Mouse (Mus musculus): Measurements from ENCODE around the gene Adcy3.

Gene Adcy3

GRCm38 (mm10) chr12:4132941-4133846 lies at the start of gene Adcy3:
Gene Adcy3 (plus strand): TSS chr12:4133103.
- in situ Hi-C loops (cut with MboI), result no loop called here

GRCm38 (mm10) chr12:4083441-4083840 lies 49.5 kb upstream of the Adcy3 start:
- in situ Hi-C loops (cut with MboI), result no loop called here

GRCm38 (mm10) chr12:4107383-4107782 lies 25.5 kb upstream of the Adcy3 start:
- in situ Hi-C loops (cut with MboI), result no loop called here

GRCm38 (mm10) chr12:4116132-4116531 lies 16.8 kb upstream of the Adcy3 start:
- in situ Hi-C loops (cut with MboI), result no loop called here

- in situ Hi-C loops (cut with MboI), result no loop called here
These were observed 15.8 kb upstream of the Adcy3 start for GRCm38 (mm10) chr12:4117136-4117535.

GRCm38 (mm10) chr12:4117579-4117978 lies 15.3 kb upstream of the Adcy3 start:
- in situ Hi-C loops (cut with MboI), result no loop called here

- in situ Hi-C loops (cut with MboI), result no loop called here
These were observed 5.6 kb upstream of the Adcy3 start for GRCm38 (mm10) chr12:4127346-4127745.

DNA sequence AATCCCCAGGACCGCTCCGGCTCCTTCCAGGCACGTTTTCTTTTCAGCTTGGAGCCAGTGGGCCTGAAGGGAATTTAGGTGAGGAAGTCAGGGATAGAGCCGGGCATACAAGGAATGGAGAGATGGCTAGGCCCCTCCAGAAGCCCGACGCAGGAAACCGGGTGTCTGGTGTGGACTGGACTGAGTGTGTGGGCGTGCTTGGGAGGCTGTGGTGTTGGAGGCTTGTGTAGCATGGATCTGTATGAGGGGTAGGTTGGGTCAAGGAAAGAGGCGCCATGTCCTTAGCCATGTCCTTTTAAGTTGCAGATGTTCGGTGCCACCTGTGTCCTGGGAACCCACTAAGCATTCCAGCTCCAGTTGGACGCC lies 927 bp downstream of the Adcy3 start:
- in situ Hi-C loops (cut with MboI), result no loop called here

DNA sequence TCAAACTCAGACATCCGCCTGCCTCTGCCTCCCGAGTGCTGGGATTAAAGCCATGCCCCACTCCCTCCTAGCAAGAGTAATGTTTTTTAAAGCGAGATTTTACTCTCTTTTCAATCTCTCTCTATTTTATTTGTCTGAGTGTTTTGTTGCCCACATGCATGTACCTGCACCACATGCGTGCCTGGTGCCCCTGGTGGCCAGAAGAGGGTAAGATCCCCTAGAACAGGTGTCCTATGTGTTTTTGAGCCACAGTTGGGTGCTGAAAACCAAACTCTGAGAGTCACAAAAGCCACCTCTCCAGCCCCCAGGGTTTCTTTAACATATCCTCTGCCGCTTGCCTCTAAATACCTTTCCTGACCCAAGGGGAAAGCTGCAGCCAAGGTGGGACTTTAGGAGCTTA lies 10.3 kb downstream of the Adcy3 start:
- in situ Hi-C loops (cut with MboI), result no loop called here

GRCm38 (mm10) chr12:4150936-4151335 lies 18.0 kb downstream of the Adcy3 start:
- in situ Hi-C loops (cut with MboI), result no loop called here

GRCm38 (mm10) chr12:4151969-4152368 lies 19.1 kb downstream of the Adcy3 start:
- in situ Hi-C loops (cut with MboI), result no loop called here

DNA sequence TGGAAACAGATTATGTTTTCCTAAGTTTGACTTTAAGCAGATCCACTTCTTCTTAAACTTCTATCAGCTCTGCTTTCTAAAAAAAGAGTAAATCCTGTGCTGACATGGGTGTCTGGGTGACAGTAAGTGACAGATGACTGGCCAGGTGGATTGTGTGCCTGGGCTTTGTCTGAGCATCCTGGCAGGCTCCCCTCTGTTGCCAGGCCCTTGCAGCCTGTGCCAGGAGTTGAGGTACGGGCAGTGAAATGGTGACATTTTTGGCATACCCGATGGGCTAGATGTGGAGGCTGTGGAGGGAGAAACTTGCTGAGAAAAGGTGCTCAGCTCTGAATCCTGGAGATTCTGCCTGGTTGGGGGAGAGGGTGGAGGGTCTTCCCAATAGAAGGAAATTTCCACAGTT lies 24.6 kb downstream of the Adcy3 start:
- in situ Hi-C loops (cut with MboI), result no loop called here

DNA sequence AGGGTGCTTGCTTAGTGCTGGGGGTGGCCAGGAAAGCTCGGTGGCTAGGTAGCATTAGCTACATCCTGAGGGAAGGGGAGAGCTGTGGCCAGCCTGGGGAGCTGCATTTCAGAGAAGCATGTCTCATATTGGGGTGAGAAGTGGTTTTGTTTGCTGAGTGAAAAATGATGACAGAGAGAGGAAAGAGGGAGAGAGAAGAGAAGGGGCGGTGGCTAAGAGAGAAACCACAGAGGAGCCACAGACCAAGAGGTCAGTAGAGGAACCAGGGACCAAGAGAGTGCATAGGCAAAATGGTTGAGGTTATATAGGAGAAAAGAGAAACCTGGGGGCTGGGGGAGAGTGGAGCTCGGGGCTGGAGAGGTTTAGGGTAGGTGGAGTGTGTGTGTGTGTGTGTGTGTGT lies 25.3 kb downstream of the Adcy3 start:
- in situ Hi-C loops (cut with MboI), result no loop called here

DNA sequence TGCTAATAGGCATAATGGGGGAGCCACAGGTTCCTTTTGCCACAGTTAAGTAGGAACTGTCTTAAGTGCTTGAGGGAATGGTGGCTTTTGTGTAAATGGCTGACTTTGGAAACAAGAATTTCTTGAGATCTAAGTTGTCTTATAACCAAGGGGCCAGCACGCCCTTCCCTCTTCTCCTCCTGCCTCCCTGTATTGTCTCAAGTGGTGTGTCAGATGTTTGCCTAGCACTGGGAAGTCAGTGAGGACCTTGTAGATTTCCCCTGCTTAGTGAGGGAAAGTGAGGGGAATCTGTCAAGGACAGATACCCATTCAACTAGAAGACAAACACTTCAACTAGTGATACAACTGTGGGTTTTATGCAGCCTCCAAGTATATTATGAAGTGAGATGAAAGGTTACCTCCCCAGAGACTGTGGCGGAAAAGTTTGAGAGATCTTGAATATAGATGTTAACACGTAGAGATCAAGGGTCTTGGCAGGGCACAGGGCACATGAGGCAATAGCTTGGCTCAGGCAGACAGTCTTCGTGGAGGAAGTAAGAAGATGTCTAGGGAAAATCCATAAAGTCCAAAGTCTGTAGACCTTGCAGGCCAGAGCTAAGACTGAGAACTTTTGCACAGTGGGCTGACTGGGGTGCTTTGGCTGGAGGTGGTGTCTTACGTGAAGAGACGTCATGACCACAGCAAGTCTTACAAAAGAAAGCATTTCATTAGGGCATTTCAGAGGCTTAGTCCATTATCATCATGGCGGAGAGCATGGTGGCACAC lies 26.1 kb downstream of the Adcy3 start:
- in situ Hi-C loops (cut with MboI), result no loop called here

DNA sequence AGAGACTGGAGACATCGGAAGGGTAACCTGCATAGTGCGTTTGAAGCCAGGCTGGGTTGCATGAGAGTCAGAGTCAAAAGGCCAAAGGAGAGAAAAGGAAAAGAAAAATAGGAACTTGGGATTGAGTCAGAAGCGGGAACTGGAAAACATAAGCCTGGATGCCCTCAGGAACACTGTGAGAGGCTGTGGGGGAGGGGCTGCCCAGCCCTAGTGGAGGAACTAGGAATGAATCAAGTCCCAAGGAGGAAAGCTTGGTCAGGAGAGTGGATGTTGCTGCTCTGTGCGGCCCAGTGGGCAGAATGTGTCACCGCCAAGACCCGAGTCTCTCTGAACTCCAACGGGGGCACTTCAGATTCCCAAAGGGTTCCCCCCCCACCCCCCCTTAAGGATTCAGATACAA lies 27.4 kb downstream of the Adcy3 start:
- in situ Hi-C loops (cut with MboI), result no loop called here

- in situ Hi-C loops (cut with MboI), result no loop called here
These were observed 30.0 kb downstream of the Adcy3 start for GRCm38 (mm10) chr12:4162886-4163285.

DNA sequence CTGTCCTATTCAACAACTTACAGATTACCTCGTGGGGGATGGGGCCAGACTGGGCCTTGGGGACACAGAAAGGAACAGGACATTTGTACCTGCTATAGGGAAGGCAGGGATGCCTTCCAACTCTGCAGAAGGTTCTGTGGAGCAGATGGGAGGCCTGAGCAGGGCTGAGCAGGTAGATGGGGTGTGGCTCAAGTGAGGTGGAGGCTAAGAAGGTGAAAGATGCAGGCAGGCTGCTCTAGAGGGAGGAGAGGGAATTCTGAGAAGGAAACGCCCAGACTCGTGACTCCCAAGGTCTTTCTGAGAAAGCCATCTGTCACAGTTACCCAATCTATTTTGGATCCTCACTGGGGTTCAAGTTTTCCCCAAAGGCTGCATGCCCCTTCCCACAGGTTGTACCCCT lies 34.1 kb downstream of the Adcy3 start:
- in situ Hi-C loops (cut with MboI), result no loop called here

GRCm38 (mm10) chr12:4169058-4169457 lies 36.2 kb downstream of the Adcy3 start:
- in situ Hi-C loops (cut with MboI), result no loop called here

DNA sequence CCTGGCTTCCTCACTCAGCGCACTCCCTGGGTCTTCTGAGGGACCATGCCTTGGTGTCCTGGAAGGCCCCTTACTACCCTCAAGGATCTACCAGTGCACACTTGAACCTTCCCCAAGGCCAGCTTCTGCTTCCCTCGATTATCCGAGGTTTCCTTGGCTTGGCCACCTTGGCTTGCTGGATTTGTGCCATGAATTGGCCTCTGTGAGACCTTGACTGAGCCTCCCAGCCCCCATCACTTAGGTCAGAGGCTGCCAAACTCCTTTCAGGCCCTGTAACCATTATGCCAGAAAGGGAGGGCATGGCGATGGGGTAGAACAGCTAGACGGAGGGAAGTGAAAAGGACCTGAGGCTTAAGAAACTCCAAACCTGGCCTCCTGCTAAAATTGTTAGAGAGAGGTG lies 36.7 kb downstream of the Adcy3 start:
- in situ Hi-C loops (cut with MboI), result no loop called here

DNA sequence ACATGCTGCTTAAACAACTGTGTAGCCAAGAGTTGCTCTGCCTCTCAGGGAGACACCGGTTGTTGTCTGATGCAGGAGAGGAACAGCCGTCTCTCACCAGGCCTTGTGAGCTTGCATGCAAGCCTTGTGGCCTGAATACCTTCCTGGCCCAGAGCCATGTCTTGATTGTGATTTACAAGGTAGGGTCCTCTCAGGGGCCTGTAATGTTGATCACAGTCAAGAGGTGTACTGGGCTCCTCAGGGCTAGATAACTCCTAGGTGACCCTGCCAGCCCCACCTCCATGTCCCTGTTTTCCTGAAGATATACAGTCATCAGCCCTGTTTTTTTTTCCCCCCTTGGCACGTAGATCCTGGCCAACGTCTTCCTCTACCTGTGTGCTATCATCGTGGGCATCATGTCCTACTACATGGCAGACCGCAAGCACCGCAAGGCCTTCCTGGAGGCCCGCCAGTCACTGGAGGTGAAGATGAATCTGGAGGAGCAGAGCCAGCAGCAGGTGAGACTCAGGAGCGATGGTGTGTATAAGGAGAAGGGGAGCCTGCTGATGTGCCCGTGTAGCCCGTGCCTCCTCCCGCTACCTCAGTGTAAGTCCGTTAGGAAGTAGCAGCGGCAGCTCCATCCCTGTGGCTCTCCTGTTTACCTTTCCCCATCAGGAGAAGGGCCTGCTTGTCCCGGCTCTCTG lies 40.3 kb downstream of the Adcy3 start:
- in situ Hi-C loops (cut with MboI), result no loop called here

- in situ Hi-C loops (cut with MboI), result no loop called here
These were observed 45.9 kb downstream of the Adcy3 start for GRCm38 (mm10) chr12:4178839-4179238.

DNA sequence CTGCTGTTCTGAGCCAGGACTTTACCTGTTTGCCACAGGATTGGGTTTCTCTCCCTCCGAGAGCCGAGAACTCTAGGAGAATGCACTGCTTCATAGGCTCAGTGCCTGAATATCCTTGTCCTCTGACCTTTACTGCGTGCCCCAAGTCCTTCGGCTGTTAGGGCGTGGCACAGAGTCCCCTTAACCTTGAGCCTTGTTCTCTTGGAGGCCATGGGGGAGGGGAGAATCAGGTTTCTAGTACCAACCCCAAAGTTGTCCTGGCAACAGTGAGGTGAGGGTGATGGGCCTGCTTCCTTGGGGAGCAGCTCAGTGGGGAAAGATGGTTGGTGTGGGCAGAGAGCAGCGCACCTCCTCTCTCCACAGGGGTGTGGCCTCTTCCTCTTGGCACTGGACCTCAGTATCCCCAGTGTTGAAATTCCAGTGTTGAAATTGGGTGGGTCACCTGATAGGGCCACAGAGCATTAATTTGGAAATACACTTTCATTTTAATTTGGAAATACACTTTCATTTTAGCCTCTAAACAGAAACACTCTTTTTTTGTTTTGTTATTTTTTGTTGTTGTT lies 46.8 kb downstream of the Adcy3 start:
- in situ Hi-C loops (cut with MboI), result no loop called here
